Mouse (Mus musculus) intestine, embryonic 16.5 days (tissue): ENCODE measurements around the gene Cyp2d34. TPM values are rescaled to one million over a fixed set of nuclear protein-coding genes. Genes with fewer than 3 reads are reported as not detected.

ENCODE experiments used
- ATAC-seq: fragments of 200-750 bp; cut with Nextera tagmentation; 2 replicates; pipeline ENCODE4 v1.8.0; 2017; ENCODE audit warnings: moderate TSS enrichment, moderate library complexity
- H3K27ac ChIP-seq: fragments of 300-500 bp; sonication (generic); 2 replicates; pipeline ENCODE4 v1.5.1; 2014; ENCODE audit warnings: mild to moderate bottlenecking, low read length
- H3K27me3 ChIP-seq: fragments of 300-500 bp; sonication (generic); replicated peaks from 2 replicates; pipeline ENCODE4 v1.6.1; 2014; ENCODE audit warnings: low read length, control low read depth, mixed read lengths; ENCODE audit not compliant: control insufficient read depth, insufficient read depth
- H3K36me3 ChIP-seq: fragments of 300-500 bp; sonication (generic); 2 replicates; pipeline ENCODE4 v1.6.1; 2014; ENCODE audit warnings: low read length, control low read depth; ENCODE audit not compliant: control insufficient read depth, insufficient read depth
- H3K4me1 ChIP-seq: fragments of 300-500 bp; sonication (generic); 2 replicates; pipeline ENCODE4 v1.6.1; 2014; ENCODE audit warnings: low read length, control low read depth, mixed read lengths; ENCODE audit not compliant: control insufficient read depth, insufficient read depth
- H3K4me2 ChIP-seq: fragments of 300-500 bp; sonication (generic); 2 replicates; pipeline ENCODE4 v1.6.1; 2014; ENCODE audit warnings: low read depth, low read length, control low read depth
- H3K4me3 ChIP-seq: fragments of 300-500 bp; sonication (generic); 2 replicates; pipeline ENCODE4 v1.5.1; 2014; ENCODE audit warnings: mild to moderate bottlenecking, low read length
- H3K9ac ChIP-seq: fragments of 300-500 bp; sonication (generic); 2 replicates; pipeline ENCODE4 v1.6.1; 2014; ENCODE audit warnings: low read depth, low read length
- H3K9me3 ChIP-seq: fragments of 300-500 bp; sonication (generic); 2 replicates; pipeline ENCODE4 v1.6.1; 2016; ENCODE audit warnings: low read length, control low read depth; ENCODE audit not compliant: control insufficient read depth
- WGBS: fragments of 180-500 bp; shearing (Covaris S2); extraction: QIAGEN DNeasy Blood & Tissue Kit; methylation state at CpG from one replicate; pipeline ENCODE4 v1.1.7; 2014; 5-methylcytosine and 5-hydroxymethylcytosine counted together
- microRNA-seq: library from miRNA; unstranded; fragments of <30 nt; microRNA quantifications from one replicate; pipeline ENCODE4, GENCODE M21; 2016
- polyA plus RNA-seq: library from polyadenylated mRNA; unstranded; fragments of >200 nt; fragmentation: Nextera tagmentation; extraction: Ambion mirVana; gene quantifications from 2 replicates; pipeline ENCODE4 v1.2.1, GENCODE M21; 2015

Cyp2d34 gene
- polyA plus RNA-seq, 1 experiment from 2014 or later, result 0.18 TPM

GRCm38 (mm10) chr15:82634976-82635375, 14.2 kb upstream of the Cyp2d34 start:
- no peak for ATAC-seq
- Histone ChIP-seq H3K36me3 (no peaks in the 10 kb centered on the region), H3K4me2 (no peak overlapping the region), H3K4me3 (no peak overlapping the region), H3K9ac (no peak overlapping the region), H3K27me3 (no peaks in the 10 kb centered on the region), H3K9me3 (no peaks in the 10 kb centered on the region), H3K27ac (no peak overlapping the region), H3K4me1 (peaks cover 7% of the 10 kb centered on the region; the same call in 1 of the 2 replicates)
- 71% methylated on average over 1 of the region's 1 CpGs for WGBS

- 0 out of 2 replicates have a peak, but pooled peaks cover 2% of the 10 kb centered on the region for H3K4me1 ChIP-seq
- no peaks in the 10 kb centered on the region for H3K9me3 ChIP-seq
- H3K9ac ChIP-seq, result no peak overlapping the region
- H3K27me3 ChIP-seq, result no peaks in the 10 kb centered on the region
- H3K36me3 ChIP-seq, result no peaks in the 10 kb centered on the region
- H3K4me3 ChIP-seq, result no peak overlapping the region
- 86% methylated on average over 1 of the region's 1 CpGs for WGBS
- H3K27ac ChIP-seq, result no peak overlapping the region
- 0 out of 2 replicates have a peak, but pooled peaks have one; percentile 26 for ATAC-seq
- no peak overlapping the region for H3K4me2 ChIP-seq
Observed at GRCm38 (mm10) chr15:82621993-82622392, 1.2 kb upstream of the Cyp2d34 start.

- H3K9ac ChIP-seq, result no peak overlapping the region
- H3K4me2 ChIP-seq, result no peak overlapping the region
- no peak overlapping the region for H3K4me3 ChIP-seq
- no peaks in the 10 kb centered on the region for H3K36me3 ChIP-seq
- 89% methylated on average over 9 of the region's 9 CpGs for WGBS
- no peak overlapping the region for H3K27ac ChIP-seq
- H3K4me1 ChIP-seq, result 0 out of 2 replicates have a peak, but pooled peaks cover 2% of the 10 kb centered on the region
- H3K27me3 ChIP-seq, result no peaks in the 10 kb centered on the region
- ATAC-seq, result no peak
- H3K9me3 ChIP-seq, result no peaks in the 10 kb centered on the region
Observed at GRCm38 (mm10) chr15:82618362-82619020, 2.3 kb downstream of the Cyp2d34 start.

- no peak overlapping the region for H3K9ac ChIP-seq
- ATAC-seq, result no peak; the same call in 1 of the 2 replicates
- H3K4me2 ChIP-seq, result no peak overlapping the region
- H3K4me1 ChIP-seq, result no peaks in the 10 kb centered on the region
- 67% methylated on average over 9 of the region's 9 CpGs for WGBS
- H3K36me3 ChIP-seq, result no peaks in the 10 kb centered on the region
- no peak overlapping the region for H3K4me3 ChIP-seq
- H3K27ac ChIP-seq, result no peak overlapping the region
- H3K9me3 ChIP-seq, result no peaks in the 10 kb centered on the region
- H3K27me3 ChIP-seq, result no peaks in the 10 kb centered on the region
Observed at GRCm38 (mm10) chr15:82582621-82583020, 38.1 kb downstream of the Cyp2d34 start.

- H3K36me3 ChIP-seq, result no peaks in the 10 kb centered on the region
- H3K9ac ChIP-seq, result no peak overlapping the region
- H3K27ac ChIP-seq, result no peak overlapping the region
- H3K9me3 ChIP-seq, result no peaks in the 10 kb centered on the region
- H3K4me2 ChIP-seq, result no peak overlapping the region
- 69% methylated on average over 2 of the region's 2 CpGs for WGBS
- no peak overlapping the region for H3K4me3 ChIP-seq
- no peak for ATAC-seq
- H3K27me3 ChIP-seq, result no peaks in the 10 kb centered on the region
- H3K4me1 ChIP-seq, result no peaks in the 10 kb centered on the region
Observed at GRCm38 (mm10) chr15:82579071-82579470, 41.7 kb downstream of the Cyp2d34 start.

- Histone ChIP-seq H3K27ac (no peak overlapping the region), H3K9me3 (no peaks in the 10 kb centered on the region), H3K27me3 (no peaks in the 10 kb centered on the region), H3K36me3 (no peaks in the 10 kb centered on the region), H3K4me1 (no peaks in the 10 kb centered on the region), H3K4me2 (no peak overlapping the region), H3K4me3 (no peak overlapping the region), H3K9ac (no peak overlapping the region)
- no peak for ATAC-seq
- WGBS, result 81% methylated on average over 1 of the region's 1 CpGs
Observed at GRCm38 (mm10) chr15:82572856-82573255, 47.9 kb downstream of the Cyp2d34 start.

Small RNAs within 50 kb of the gene (microRNA-seq; reads per million reads assigned to microRNA genes)
- gene Gm27463 (not detected), gene Gm27742 (not detected)

Other genes starting within 250 kb of the Cyp2d34 start
- gene Cyp2d22, start 240.7 kb downstream of the Cyp2d34 start, polyA plus RNA-seq, result 14.1 and 14.9 TPM in 2 replicates
- gene Cyp2d11, start 226.9 kb downstream of the Cyp2d34 start, polyA plus RNA-seq, result not detected in 2 replicates
- gene Cyp2d10, start 213.8 kb downstream of the Cyp2d34 start, polyA plus RNA-seq, result 0.67 and 1.8 TPM in 2 replicates
- gene Cyp2d9, start 187.5 kb downstream of the Cyp2d34 start, polyA plus RNA-seq, result 0.10 and 0.31 TPM in 2 replicates
- not detected in 2 replicates for gene Cyp2d12, start 65.9 kb downstream of the Cyp2d34 start, polyA plus RNA-seq
- 0.07 TPM in 1 of 2 replicates, not detected in the other for gene Cyp2d40, start 143.2 kb upstream of the Cyp2d34 start, polyA plus RNA-seq
- gene Cyp2d26, start 173.3 kb upstream of the Cyp2d34 start, polyA plus RNA-seq, result 25.5 and 40.5 TPM in 2 replicates